Mouse (Mus musculus) C2C12 (cell line): ENCODE measurements at regions not wholly inside any gene's neighbourhood (a gene's known extent, or its start where the extent isn't known, plus 50 kb on each side); places are given as distances from the start of the nearest gene placed in this dataset.

Experiments
- CTCF ChIP-seq: IDR thresholded peaks from one replicate; pipeline ENCODE4 v1.5.1; 2011; ENCODE audit not compliant: control insufficient read depth, insufficient read depth, insufficient read length
- MAX ChIP-seq: IDR thresholded peaks from one replicate; pipeline ENCODE4 v1.6.1; 2011; ENCODE audit warnings: mild to moderate bottlenecking, control low read depth
- MYOD1 ChIP-seq: IDR thresholded peaks from one replicate; pipeline ENCODE4 v1.6.1; 2011; ENCODE audit warnings: low read depth; ENCODE audit not compliant: control insufficient read depth, insufficient read length
- MYOG ChIP-seq: IDR thresholded peaks from one replicate; pipeline ENCODE4 v1.6.1; 2011; ENCODE audit not compliant: control insufficient read depth, insufficient read length; ENCODE audit errors: extremely low read depth
- USF1 ChIP-seq: IDR thresholded peaks from one replicate; pipeline ENCODE4 v1.6.1; 2011; ENCODE audit warnings: low read depth, mild to moderate bottlenecking, control low read depth, moderate library complexity

DNA sequence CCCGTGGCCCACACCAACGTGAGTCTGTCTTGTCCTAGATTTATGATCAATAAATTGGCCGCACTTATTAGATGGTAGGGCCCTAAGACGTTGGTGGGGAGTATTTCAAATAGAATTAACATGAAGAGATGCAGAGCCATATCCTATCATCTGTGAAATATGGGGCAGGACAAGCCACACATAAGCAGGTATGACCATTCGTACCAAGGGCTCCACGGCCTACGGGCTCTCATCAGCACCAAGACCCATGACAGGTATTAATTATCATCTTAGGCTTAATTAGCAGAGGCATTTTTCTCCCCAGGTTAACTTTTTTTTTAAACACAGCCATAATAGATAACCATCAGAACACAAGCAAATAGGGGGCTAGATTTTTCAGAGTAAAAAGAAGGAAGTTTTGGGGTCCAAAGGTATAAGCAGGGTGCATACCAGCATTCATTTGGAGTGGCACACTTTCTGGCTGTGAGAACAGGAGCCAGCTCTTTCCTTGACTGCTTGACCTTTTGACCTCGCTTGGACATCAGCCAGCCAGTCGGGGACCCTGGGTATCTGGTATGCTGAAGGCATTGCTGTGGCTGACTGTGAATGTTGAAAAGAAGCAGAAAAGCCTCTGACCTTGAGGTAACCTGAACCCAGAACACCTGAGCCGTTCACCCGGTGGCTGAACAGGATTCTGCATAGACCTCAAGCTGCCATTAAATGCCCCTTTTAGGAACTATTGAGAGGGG lies 185.8 kb downstream of the Snx10 start:
- no peak for TF ChIP-seq CTCF
- TF ChIP-seq MYOD1: no peak
- TF ChIP-seq USF1: no peak
- TF ChIP-seq MAX: no peak
- TF ChIP-seq MYOG: no peak
